Mouse (Mus musculus) 416B (cell line): ENCODE data around the gene Ing2.

Experiments
- DNase-seq: peaks from one replicate; pipeline ENCODE4 v3.0.0; 2011; ENCODE audit warnings: low read depth

Gene Ing2

DNA sequence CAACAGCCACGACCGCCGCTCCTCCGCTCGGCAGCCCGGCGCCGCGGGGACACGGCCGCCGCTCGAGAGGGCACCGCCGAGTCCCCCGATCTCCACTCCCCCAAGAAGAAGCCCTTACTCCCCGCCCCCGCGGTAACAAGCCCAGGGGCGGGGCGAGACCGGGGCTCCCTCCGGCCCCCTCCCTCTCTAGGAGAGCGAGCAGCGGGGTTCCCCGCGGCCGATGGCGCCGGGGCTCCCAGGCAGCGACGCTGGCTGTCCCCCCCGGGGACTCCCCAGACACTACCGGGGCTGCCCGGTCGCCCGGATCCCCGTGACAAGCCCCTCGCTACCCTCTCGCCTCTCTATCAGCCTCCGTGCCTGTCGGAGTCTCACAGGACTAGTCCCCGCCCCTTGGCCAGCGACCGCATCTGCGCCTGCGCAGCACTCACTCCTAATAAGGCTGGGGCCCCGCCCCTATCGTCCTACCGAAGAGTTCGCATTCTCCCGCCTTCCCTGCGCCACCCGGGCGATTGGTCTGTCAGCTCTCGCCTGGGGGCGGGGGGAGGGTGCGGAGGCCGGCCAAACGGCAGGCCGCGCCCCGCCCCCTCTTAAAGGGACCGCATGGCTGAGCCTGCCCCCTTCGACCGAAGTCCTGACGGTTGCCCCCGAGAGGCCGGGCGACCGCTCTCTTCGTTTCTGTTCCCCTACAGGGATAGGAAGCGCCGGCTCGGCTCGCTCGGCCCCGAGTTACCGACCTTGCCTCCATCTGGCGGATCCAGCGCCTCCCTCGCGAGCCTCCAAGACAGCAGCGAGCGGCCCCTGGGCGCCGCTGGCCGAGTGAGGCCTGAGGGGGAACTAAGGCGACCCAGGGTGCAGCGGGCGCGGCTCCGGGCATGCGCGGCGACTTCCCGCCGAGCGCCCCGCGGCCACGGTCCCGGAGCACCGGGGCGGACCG lies at the start of gene Ing2:
Gene Ing2, minus strand, starts transcription at position 780 of the 934 bp plus-strand sequence.
- DNase-seq = peak; percentile 99

DNA sequence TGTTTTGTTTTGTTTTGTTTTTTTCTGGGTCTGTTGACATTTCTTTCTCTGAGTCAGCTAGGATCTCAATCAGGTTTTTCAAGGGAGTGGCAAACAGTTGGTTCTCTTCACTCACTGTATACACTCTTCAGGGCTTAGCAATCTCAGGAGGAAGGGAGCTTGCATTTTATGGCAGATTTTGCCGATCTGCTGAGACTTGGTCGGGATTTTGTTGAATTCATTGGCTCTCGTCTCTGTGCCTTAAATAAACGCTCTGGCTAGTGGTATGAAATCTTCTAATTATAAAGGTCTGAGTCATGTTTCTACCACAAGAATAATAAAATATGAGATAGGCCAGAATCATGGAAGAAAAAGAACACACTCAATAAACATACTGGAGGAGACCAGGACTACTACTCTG lies 46.3 kb upstream of the Ing2 start:
- no peak for DNase-seq

DNA sequence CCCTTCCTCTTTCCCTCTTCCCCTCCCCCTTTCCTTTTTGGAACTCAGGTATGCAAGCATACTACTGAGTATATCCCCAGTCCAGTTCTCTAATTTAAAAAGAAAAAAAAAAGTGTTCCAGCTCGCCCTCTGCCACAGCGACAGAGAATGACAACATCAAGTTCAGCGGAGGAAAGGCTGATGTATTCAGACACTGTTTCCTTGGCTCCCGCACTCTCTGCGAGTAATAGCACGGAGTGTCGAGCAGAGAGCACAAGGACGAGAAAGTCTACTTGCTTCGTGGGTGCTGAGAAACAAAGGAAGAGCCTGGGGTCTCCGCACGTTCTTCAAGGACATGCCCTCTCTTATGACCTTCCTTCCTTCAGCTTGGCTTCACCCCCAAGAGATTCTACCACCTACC lies 43.3 kb upstream of the Ing2 start:
- no peak for DNase-seq

DNA sequence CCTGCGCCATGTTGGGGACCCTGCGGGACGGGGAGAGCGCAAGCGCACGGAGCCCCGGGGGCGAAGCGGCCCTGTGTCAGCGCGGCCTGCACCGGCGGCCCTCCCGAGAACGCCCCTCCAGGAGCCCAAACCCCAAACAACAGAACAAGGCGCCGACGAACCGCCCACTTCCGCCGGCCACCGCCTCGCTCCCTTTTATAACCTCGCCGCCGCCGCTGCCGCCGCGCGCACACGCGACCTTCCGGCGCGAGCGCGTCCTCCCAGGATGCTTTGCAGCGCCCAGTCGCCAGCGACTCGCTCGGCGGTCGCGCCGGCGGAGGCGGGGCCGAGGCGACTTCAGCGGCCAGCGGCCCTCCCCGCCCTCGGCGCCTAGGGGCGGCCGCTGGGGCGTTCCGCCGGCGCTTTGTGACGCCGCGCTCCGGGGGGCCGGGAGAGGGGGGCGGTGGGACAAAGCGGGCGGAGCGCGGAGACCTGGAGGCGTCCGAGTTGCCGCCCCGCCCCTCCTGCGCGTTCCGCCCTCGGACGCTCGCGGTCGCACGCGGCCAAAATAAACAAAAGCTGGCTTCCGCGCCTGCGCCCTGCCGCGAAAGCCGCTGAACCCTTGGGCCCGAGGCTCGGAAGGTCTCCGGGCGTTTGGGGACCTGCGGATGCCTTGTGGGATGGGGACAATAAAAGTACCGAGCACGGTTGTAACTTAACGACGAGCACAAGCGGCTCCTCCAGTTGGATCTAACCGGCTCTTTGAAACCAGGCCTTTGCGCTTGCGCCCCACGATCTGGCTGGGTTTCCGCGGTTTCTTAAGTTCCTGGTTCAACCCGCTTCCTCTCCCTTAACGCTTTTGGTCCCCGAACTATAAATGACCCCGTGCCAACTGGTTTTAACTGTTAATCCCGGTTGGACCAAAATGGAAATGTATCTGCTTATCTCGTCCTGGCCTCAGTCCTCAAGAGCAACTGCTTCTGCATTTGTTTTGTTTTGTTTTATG lies 38.7 kb upstream of the Ing2 start, which contains the start of gene Cdkn2aip:
Gene Cdkn2aip, minus strand, starts transcription at position 172 of the 985 bp plus-strand sequence.
- DNase-seq = peak; percentile 98

DNA sequence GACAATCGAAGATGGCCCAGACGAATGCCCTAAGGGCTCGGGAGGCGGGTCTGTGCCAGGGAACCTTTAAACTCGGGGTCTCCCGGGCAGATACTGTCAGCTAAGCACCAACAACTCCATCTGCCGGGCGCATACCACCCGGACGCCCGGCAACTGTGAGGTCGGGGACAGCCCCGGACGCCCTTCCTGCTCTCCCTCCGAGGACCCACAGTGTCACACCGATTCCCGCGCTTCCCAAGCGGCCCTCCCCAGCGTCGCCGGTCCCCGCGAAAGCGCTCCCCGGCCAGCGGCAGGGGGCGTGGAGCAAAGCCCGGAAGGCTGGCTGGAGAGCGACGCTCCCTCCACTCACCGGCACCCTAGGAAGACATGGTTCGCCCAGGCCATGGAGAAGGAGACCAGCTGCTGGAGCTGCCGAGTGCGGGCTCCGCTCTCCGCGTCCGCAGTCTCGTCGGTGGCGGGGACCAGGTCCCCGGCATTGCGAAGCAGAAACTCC lies 37.9 kb upstream of the Ing2 start:
- peak; percentile 52 for DNase-seq

DNA sequence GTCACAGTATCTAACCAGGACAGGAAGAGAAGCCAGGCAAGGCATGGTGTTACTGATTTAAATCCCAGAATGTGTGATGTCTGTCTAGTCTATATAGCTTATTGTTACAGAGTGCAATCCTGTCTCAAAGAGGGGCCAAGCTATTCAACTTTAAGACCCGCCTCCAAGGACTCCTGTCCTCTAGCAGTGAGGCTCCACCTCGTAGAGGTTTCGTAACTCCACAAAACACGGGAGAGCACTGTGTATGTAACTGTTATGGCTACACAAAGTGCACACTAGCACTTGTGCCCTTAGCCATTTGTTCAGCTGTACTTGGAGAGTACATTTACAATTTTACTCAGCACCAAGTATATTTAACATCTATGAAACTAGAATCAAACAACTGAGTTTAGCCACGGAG lies 32.8 kb upstream of the Ing2 start:
- peak; percentile 33 for DNase-seq

DNA sequence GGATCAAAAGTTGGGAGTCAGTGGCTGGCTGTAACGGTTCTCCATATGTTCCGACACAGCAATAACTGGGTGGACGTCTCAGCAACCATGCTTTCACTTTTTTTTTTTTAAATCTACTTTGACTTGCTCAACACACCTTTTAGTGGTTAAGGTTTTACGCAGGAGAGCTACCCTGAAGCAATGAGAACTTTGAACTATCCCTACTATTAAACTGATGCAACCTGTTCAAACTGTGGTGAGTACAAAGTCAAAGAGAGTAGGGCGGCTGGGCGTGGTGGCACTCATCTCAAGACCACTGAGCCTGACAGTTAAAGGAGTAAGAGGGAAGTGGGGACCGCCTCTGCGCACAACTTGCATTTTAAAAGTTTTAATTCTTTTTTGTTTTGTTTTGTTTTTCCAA lies 31.4 kb upstream of the Ing2 start:
- no peak for DNase-seq

DNA sequence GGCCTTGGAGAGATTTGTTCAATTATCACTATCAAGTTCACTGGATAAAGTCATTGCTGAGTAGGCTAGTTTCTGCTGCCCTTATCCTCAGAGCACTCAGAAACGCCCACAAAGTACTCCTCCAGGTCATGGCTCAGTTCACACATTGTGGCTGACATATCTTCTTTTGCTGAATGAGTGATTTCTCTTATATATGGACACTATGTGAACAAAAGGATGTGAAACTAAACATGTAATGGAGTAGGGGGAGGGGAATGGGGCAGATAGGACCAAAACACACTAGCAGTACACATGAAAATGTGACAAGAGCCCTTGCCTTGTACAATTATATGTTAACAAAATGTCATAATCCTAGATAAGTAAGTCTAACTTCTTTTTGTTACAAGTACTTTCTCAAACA lies 27.0 kb upstream of the Ing2 start:
- no peak for DNase-seq

DNA sequence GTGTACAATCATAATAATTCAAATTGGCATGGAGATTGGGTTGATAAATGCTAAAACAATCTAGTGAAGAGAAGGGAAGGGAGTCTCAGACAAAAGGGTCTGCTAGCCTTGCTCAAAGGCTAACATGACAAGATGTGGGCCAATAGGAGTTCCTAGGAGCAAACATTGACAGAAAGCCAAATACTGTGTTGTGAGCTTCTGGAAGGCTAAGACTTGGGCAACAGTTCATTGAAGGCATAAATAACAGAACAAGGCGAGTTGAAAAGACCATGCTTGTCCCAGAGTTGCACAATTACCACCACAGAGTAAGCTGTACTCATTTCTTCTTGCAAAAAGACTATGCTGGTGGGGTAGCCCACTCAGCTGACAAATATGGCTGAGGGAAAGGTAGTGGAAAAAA lies 22.3 kb upstream of the Ing2 start:
- DNase-seq = no peak

DNA sequence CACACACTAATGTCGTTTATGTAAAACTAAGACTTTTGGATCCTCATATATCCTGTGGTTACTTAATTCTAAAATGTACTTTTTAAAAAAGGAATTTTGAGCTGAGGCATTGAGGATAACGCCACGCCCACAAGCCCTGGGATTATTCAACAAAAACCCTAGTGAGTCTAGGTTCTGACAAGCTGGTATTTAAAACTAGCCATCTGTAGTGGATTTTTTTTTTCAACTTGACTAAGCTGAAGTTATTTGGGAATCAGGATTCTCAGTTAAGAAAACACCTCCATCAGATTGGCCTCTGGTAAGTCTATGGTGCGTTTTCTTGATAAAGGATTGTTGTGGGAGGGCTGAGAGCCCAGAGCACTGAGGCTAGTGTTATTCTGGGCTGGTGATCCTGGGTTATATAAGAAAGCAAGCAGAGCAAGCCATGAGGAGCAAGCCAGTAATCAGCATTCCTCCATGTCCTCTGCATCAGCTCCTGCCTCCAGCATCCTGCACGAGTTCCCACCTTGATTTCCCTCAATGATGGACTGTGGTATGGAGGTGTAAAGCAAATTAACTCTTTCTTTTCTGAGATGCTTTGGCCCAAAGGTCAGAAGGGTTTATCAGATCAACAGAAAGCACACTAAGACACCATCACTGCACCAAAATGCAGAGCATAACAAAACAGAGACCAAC lies 20.2 kb upstream of the Ing2 start:
- DNase-seq = no peak

DNA sequence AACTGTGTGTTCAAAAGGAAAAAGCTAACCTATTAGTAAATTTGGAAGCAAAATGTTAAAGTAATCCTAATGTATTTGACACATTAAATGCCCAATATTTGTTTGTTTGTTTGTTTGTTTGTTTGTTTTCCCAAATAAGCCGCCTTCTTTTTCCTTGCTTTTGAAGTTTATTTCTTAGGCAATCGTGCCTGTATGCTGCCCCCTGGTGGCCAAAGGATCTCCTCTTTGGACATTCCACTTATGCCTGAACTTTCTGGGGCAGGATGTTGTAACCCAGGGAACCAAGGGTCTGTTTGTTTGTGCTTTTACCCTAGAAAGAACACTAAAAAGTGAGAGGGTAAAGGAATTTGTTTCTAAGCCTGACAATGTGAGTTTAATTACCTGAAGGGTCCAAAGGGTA lies 17.8 kb upstream of the Ing2 start:
- DNase-seq = peak; percentile 73

DNA sequence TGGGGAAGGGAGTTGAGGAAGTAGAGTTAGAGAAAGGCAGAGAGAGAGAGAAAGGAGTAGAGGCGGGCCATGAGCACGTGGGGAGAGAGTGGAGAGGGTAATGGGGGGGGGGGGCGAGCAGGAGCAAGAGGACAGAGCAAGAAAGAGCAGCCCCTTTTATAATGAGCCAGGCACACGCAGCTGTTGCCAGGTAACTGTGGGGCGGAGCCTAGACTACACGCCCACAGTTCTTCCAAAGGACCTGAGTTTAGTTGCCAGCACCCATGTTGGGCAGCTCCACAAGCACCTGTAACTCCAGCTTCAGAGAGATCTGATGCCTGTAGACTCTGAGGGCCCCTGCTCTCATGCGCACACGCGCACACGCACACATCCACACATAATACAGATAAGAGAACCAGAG lies 16.5 kb upstream of the Ing2 start:
- no peak for DNase-seq

DNA sequence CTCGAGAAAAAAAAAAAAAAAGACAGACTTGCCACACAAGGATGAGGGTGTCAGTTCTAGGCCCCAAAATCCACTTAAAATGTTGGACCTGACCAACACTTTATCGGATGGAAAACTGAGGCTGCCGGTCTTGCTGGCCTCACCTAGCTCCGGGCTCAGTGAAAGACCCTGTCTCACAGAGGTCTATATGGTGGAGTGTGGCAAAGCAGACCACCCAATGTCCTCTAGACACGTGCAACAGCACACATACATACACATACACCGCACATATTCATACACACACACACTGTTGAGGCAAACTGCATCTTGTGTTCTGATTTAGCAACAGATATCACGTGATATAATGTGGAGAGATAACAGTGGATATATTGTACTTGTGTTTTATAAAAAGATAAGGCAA lies 15.9 kb upstream of the Ing2 start:
- DNase-seq = no peak

DNA sequence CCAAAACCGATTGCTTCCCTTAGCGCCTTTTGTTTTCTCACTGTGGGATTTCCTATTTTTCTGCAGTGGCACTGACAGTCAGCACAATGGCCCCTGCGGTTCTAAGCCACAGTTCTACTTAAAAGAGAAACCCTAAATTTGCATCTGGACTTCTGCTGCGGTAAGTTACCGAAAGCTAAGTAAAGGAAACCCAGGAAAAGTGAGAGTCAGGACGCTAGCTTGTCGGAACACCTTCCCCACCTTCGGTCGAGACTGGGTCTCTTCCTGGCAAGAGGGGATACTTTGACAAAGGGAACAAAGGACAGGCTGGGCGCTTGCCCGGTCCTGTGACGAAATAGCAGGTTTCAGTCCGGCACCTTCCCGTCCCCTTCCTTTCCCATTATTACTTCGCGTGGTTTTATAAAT lies 15.3 kb upstream of the Ing2 start:
- no peak for DNase-seq

DNA sequence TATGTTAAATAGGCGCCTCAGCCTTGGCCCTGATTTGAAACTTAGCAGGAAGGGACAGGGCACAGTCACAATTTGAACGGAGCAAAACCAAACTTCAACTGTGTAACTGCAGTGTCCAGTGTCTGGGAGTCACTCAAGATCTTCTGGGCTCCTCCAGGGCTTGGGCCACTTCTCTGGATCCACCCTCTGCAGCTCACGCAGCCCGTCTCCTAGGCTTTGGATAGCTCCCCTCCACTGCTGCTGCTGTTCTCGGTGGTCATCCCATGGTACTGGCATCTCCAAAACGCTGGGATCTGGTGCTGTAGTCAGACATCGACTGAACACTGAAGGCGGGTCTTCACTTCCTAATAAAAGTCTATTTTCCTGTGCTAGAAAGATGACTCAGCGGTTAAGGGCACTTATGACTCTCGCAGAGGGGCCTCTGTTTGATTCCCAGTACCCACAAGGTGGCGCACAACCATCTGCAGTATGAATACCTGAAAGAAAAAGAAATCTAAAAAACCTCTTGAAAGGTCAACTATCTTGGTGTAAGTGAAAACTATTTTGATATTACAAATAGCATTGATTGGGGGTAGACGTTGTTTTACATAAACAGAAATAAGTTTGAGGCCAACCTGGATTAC lies 14.5 kb upstream of the Ing2 start:
- DNase-seq = peak; percentile 90

DNA sequence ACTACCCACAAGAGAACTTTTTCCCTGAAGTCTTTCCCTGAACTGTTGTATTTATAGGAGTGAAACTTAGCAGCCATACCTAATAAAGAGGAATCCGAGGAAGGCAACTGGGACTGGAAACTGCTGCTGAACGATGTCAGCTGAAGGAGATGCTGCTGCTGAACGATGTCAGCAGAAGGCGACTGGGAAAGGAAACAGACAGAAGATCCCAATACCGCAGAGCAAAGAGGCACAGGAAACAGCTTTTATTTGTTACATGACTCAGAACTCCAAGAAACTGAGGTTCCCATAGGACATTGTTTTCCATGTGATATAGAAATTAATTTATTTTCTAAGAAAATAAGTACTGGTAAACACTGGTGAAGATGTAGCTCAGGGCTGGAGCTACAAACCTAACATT lies 9.1 kb upstream of the Ing2 start:
- peak; percentile 76 for DNase-seq

DNA sequence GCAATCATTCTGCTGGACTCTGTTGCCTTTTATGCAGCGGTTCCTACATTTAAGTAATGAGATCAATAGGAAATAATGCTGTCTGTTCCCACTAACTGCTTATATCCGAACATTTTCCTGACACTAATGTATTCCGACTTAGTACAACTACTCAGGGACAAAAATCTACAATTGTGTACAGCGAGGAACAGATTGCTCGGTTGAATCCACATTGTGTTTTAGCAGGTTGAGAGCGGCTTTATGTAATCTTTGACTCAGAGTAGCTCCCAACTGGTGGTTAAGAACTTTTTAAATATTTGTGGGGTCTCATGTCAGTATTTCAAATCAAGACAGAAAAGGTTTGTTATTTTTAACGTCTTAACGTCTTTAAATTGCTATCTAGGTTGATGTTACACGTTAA lies 8.6 kb upstream of the Ing2 start:
- peak; percentile 15 for DNase-seq

DNA sequence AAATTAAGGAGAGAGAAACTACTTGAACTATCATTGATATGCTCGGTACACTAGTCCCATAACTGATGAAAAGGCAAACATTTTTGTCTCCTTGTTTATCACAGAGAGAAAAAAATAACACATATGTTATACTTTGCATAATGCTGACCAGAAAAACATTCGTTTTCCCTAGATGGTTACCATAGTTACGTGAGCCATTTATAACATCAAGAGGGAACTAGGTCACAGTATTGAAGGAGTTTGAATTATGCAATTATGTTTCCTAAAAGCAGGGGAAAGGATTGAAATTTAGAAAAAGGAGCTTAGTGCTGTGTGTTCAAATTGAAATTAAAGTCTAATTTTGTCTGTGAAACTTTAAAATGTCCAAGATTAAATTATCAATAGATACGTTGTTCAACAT lies 5.0 kb upstream of the Ing2 start:
- no peak for DNase-seq

DNA sequence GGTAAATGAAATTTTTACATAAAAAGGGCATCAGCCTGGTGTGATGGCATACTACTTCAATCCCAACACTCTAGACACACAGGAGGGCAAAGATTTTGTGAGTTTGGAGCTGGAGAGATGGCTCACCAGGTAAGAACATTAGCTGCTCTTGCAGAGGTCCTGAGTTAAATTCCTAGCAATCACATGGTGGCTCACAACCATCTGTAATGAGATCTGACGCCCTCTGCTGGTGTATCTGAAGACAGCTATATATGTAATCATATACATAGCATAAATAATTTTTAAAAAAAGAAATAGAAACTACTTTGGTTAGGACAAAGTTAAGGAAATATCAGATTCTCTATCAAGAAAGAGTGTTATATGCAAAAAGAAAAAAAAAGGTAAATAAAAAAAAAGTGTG lies 4.2 kb upstream of the Ing2 start:
- peak; percentile 19 for DNase-seq

DNA sequence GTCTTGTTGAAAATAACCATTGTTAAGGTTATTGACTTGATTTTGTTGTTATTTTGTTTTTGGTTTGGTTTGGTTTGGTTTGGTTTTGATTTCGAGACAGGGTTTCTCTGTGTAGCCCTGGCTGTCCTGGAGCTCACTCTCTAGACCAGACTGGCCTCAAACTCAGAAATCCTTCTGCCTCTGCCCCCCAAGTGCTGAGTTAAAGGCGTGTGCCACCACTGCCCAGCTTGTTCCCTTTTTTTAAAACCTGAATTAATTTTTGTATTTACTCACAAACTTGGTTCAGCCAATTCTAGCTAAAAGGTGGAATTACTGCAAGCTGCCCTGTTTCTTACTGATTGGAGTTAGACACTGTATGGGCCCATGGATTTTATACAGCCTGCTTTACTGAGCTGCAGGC lies 1.3 kb upstream of the Ing2 start:
- peak; percentile 32 for DNase-seq

DNA sequence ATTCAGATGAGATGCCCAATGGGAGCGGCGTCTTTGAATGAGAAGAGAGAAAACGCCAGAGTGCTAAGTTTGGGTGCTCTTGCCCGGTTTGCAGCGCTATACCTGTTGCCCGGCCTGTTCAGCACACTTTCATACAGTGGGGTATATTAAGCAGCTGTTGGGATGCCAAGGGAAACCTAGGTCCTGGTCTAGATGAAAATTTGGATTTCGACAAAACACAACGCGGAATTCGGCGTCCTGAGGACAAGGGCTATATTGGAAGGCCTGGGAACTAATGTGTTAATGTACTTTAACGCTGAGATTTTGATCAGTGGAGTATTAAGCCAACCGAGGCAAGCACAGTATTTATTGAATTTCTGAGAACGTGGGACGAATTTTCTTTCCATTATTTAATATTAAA lies 868 bp upstream of the Ing2 start:
- DNase-seq = no peak

DNA sequence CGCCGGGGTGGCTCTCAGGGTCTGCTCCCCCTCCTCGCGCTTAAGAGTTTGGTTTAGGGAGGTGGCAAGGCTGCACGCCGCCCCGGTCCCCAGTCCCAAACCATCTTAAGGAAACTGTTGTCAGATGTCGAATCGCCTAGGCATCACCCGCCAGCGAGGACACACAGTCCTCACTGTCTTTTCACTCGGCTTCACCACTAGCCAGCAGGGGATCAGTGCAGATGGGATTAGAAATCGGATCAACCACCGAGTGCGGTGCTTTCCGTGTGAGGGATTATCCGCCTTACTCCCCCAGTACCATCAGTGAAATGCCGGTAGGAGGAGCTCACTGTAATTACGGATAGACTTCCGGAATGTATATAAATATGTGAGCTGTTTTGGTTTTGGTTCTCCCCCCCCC lies 430 bp upstream of the Ing2 start:
- DNase-seq = peak; percentile 81
